Comparison of ENCODE assay signal across 10 mouse cellular contexts in genomic region chr11:20372616-20373211, GRCm38 (mm10). TPM values are rescaled to one million over a fixed set of nuclear protein-coding genes. Genes with fewer than 3 reads are reported as not detected.
DNase-seq lines count a peak whose midpoint lies in the region; ATAC-seq and TF ChIP-seq lines count a peak whose summit lies in the region.
"Had no signal": no experiment of that assay in that cellular context is flagged by ENCODE, and none has a peak within 500 bp of the region (broad histone marks: within the 10 kb centered on the region; RNA-seq: fewer than 3 reads in every experiment).

No protein-coding gene starts in this region.

- H3K4me3 ChIP-seq in forebrain, postnatal 0 days (ENCODE audit: low read depth, low read length): no peak overlapping the region
- H3K4me3 ChIP-seq in forebrain, embryonic 15.5 days: no peak overlapping the region
- H3K4me3 ChIP-seq: midbrain, embryonic 15.5 days had no signal

- no peak overlapping the region for H3K27ac ChIP-seq in forebrain, postnatal 0 days (ENCODE audit: low read depth, low read length)
- H3K27ac ChIP-seq in forebrain, embryonic 15.5 days (replicated peaks): no peak overlapping the region
- H3K27ac ChIP-seq: midbrain, embryonic 15.5 days had no signal

- H3K36me3 ChIP-seq in forebrain, postnatal 0 days (ENCODE audit: insufficient read depth): no peaks in the 10 kb centered on the region
- no peaks in the 10 kb centered on the region for H3K36me3 ChIP-seq in forebrain, embryonic 15.5 days
- H3K36me3 ChIP-seq: midbrain, embryonic 15.5 days had no signal

- H3K9ac ChIP-seq in forebrain, postnatal 0 days: no peak overlapping the region
- no peak overlapping the region for H3K9ac ChIP-seq in forebrain, embryonic 15.5 days (replicated peaks)
- H3K9ac ChIP-seq: lung, embryonic 14.5 days; midbrain, embryonic 15.5 days had no signal

- peak; percentile 69 for ATAC-seq in forebrain, postnatal 0 days
- ATAC-seq in forebrain, embryonic 15.5 days (replicated peaks): no peak
- ATAC-seq in CD4-positive, CD25-positive, alpha-beta regulatory T cell, adult 4 months: no peak
- ATAC-seq: midbrain, embryonic 15.5 days had no signal

- TF ChIP-seq CTCF in forebrain, postnatal 0 days (IDR thresholded peaks at IDR 0.05; ENCODE audit: low read depth): no peak

- 63% methylated on average over 8 of the region's 8 CpGs for WGBS in forebrain, postnatal 0 days
- 81% methylated on average over 8 of the region's 8 CpGs for WGBS in forebrain, embryonic 15.5 days

- intact Hi-C loops in left cerebral cortex, postnatal 4 days (cut with DNase I): no loop called here

- H3K27me3 ChIP-seq in forebrain, postnatal 0 days (ENCODE audit: insufficient read depth, low read length): no peaks in the 10 kb centered on the region
- no peaks in the 10 kb centered on the region for H3K27me3 ChIP-seq in forebrain, embryonic 15.5 days
- H3K27me3 ChIP-seq: midbrain, embryonic 15.5 days had no signal

- H3K9me3 ChIP-seq in forebrain, postnatal 0 days (ENCODE audit: low read length): no peaks in the 10 kb centered on the region
- no peaks in the 10 kb centered on the region for H3K9me3 ChIP-seq in forebrain, embryonic 15.5 days
- H3K9me3 ChIP-seq: midbrain, embryonic 15.5 days had no signal

- DNase-seq in forebrain, postnatal 0 days: peak; percentile 44
- DNase-seq in lung, postnatal 10 days: peak; percentile 18
- DNase-seq in lung, adult 18-20 months: no peak
- peak; percentile 51 to 62 for DNase-seq in cerebellum, postnatal 25 days
- peak; percentile 77 for DNase-seq in left cerebral cortex, postnatal 4 days
- DNase-seq in kidney, postnatal 4 days: no peak
- DNase-seq: lung, embryonic 14.5 days had no signal

- no peak overlapping the region for H3K4me2 ChIP-seq in forebrain, postnatal 0 days (ENCODE audit: low read depth)
- no peak overlapping the region for H3K4me2 ChIP-seq in forebrain, embryonic 15.5 days (replicated peaks)
- H3K4me2 ChIP-seq: lung, embryonic 14.5 days; midbrain, embryonic 15.5 days had no signal

- H3K4me1 ChIP-seq in forebrain, postnatal 0 days (ENCODE audit: insufficient read depth): no peaks in the 10 kb centered on the region
- no peaks in the 10 kb centered on the region; the same call in 1 of the 2 replicates for H3K4me1 ChIP-seq in forebrain, embryonic 15.5 days
- H3K4me1 ChIP-seq: midbrain, embryonic 15.5 days had no signal

RNA-seq across cellular contexts. Expression of gene Slc1a4, which starts 40.2 kb away (rescaled TPM):
- 123 and 164 TPM in 2 replicates for total RNA-seq in forebrain, postnatal 0 days (2014; rRNA removed)
- polyA plus RNA-seq in forebrain, postnatal 0 days (2015; fragmentation: Nextera tagmentation; extraction: Ambion mirVana): 57.4 and 70.1 TPM in 2 replicates
- polyA plus RNA-seq in forebrain, embryonic 15.5 days (2015; fragmentation: Nextera tagmentation; extraction: Ambion mirVana): 43.8 and 46.7 TPM in 2 replicates
- 100 to 1,000 TPM in 1 of 2 experiments, 10 to 100 TPM in 1; 92.6 to 101 TPM for total RNA-seq in left cerebral cortex, postnatal 4 days (2021)
- under 1 TPM; 0.13 to 0.70 TPM for polyA plus RNA-seq in CD4-positive, CD25-positive, alpha-beta regulatory T cell, adult 4 months (2017; shearing (Covaris generic))

Comparison
In these comparisons a context has a peak if more than half of its experiments do, and no peak if none do; other contexts are left out.
1. DNase-seq: peak in forebrain, postnatal 0 days (single experiment), lung, postnatal 10 days (single experiment), cerebellum, postnatal 25 days (2 of 2) and left cerebral cortex, postnatal 4 days (single experiment); none in lung, adult 18-20 months (0 of 2) and kidney, postnatal 4 days (0 of 2).
2. RNA of gene Slc1a4, which starts 40.2 kb away (polyA plus RNA-seq): 57.4 to 70.1 TPM in forebrain, postnatal 0 days and 43.8 to 46.7 TPM in forebrain, embryonic 15.5 days; 0.13 to 0.70 TPM in CD4-positive, CD25-positive, alpha-beta regulatory T cell, adult 4 months; every median in the first group is over 10 times any median in the second.